Mouse (Mus musculus) thymus, postnatal 0 days (tissue): ENCODE results near the gene Tbc1d1. TPM values are rescaled to one million over a fixed set of nuclear protein-coding genes. Genes with fewer than 3 reads are reported as not detected.

Experiments used
- DNase-seq: peaks from one replicate; pipeline ENCODE4 v3.0.0-alpha.2; 2015; ENCODE audit warnings: low spot score
- polyA plus RNA-seq: library from polyadenylated mRNA; unstranded; fragments of >200 nt; fragmentation: Nextera tagmentation; extraction: Ambion mirVana; gene quantifications from 2 replicates; pipeline ENCODE4 v1.2.1, GENCODE M21; 2015

Gene Tbc1d1
- 16.4 and 18.5 TPM in 2 replicates for polyA plus RNA-seq

DNA sequence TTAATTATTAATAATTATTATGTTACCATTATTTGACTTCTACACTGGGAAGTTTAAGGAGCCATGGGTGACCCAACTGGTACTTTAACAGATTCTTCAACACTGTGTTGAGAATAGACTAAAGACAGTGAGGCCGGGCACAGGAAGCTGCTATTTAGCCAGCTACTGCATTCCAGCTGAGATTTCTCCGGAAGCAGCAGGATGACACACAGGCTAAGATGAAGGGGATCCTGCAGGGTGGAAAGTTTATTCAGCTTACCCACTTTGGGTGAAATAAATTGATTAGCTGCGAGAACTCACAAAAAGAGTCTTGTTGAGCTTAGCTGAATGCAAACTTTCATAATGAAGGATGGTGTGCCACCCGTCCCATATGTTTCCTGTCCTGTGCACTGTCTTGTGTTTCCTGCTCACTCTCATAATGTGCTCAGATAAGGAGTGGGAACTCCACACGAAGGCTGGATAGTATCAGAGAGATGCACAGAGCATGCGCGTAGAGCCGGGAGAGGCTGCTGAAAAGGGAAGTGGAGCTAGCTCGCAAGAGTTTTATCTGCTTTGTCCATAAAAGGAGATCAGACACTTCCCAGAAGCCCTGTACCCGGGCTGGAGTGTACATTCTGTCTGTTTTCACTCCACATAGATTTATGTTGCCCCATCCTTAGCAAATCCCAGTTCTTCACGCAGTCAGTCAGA lies at the start of gene Tbc1d1:
Gene Tbc1d1 (plus strand): TSS at position 445 of the 690 bp plus-strand sequence.
- DNase-seq, result peak; percentile 13

DNA sequence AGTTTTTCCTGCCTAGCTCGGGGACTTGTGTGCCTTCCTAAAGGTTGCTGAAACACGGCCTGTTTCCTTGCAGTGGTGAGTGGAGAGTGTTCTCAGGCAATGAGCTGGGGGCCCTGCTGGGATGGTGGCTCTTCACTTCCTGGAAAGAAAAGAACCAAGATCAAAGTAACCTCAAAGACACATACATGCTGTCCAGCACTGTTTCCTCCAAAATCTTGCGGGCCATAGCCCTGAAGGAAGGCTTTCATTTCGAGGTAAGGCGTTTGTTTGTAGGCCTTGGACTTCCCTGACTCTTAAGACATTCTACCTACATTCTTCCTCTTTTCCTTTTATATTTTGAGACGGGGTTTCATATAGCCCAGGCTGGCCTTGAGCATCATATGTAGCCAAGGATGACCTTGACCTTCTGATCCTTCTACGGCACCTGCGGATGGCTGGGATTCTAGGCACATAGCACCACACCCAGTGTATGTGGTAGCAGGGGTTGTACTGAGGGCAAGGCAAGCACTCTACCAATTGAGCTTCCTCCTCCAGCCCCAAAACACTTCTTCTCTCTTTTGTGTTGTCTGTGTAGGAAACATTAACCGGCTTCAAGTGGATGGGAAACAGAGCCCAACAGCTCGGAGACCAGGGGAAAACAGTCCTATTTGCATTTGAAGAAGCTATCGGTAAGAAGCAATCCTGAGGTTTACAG lies 48.4 kb upstream of the Tbc1d1 start:
- DNase-seq, result no peak

DNA sequence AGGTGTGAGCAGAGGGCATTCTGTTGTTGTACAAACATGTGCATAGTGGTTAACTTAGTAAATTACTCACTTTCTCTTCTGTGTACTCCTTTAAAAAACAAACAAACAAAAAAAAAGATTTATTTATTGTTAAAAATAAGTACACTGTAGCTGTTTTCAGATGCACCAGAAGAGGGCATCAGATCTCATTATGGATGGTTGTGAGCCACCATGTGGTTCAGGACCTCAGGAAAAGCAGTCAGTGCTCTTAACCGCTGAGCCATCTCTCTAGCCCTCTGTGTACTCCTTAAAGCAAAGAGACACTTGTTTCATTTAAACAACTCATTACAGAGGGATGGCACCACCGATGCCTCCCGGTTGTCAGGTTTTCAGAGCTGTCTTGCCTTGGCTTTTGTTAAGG lies 46.9 kb upstream of the Tbc1d1 start:
- DNase-seq, result no peak

DNA sequence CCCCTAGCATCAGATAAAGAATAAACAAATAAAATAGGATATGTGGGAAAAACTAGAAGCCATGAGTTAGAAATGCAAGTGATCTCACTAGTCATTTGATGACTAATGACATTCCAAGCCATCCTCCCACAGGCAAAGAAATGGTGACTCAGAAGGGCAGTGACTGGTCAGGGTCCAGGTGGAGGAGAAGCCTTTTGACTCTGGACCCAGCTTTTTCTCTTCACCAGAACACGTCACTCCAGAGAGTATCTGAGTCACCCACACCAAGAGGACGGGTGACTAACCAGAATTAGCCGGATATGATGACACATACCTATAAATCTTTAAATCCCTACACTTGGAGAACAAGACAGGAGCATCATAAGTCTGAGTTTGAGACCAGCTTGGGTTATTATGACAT lies 43.7 kb upstream of the Tbc1d1 start:
- DNase-seq, result no peak

DNA sequence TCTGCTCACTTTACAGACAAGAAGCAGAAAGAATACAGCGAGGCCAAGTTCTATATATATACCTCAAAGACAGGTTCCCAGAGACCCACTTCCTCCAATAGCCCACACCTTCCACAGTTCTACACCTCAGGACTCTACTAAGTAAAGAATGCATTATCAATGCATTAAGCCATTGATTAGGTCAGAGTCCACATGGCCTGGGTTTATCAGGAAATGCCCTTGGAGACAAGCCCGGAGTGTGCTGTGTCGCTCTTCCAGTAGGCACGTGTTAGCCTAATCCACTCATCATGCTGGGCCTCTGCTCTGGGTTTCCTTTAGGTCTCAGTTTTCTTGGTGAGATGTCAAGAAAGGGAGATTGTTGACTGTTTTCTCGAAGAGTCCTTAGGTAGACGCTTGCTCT lies 41.9 kb upstream of the Tbc1d1 start:
- DNase-seq, result no peak

DNA sequence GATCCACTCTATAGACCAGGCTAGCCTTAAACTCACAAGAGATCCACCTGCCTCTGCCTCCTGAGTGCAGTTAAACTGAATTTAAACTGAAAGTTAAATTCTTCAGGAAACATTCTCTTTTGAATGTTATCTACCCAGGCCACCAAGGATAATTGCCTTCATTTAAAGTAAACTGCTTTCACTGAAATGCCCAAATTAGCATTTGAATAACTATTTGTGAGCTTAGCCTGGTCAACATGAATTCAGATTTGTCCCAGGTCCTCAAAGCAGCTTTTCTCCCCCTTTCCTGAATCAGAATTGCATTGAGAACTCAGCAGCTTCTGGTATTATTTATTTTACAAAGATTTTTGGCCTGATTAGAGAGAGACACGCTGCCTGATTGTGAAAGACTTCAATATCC lies 38.9 kb upstream of the Tbc1d1 start:
- DNase-seq, result no peak

DNA sequence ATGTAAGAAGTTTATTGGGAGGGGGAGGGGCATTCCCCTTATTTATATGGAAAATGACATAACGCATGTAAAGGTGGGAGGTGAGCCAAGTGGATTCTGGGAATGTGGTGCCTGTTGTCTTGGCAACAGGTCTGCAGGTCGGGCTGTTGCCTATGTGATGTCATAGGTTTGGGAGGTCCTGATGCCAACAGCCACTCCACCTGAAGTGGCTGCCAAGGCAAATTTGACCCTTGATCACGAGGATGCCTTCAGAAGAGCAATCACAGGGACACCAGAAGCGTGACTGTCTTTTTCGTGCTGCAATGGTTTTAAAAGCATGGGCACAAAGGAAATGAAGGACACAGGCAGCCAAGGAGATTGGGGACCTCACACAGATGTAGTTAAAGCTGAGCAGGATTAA lies 30.3 kb upstream of the Tbc1d1 start:
- no peak for DNase-seq

DNA sequence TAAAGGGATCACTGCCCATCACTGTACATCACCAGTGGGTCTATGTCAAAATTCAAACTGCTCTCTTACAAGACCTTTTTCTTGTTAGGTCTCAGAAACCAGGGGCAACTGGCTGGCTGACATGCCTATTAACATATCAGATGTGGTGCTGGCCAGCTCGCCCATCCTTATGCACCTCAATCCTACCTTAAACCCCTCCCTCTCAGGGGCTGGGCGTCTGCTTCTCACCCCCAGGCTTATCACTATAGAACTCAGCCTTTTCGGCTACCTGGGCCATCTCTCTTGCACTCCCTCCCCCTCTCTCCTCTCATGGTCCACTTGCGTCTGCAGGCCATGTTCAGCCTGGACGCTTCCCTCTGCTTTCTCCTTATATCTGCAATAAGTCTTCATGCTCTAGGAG lies 24.6 kb upstream of the Tbc1d1 start:
- no peak for DNase-seq

DNA sequence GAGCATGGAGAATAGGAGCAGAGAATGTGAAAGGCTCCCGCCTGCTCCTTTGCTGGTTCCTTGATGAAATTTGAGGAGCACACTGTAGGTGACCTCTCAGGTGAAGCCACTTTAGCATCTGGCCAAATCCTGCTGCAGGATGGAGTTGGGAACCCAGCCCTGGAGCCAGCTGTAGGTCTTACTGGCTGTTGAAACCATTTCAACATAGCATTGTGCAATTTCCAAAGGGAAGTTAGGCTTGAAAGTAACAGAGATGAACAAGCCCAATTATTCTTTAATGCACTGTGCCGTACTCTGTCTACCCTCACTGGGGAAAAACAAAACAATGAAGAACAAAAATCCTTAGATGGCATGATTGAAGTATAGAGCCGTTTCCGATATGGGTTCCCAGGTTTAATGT lies 22.2 kb upstream of the Tbc1d1 start:
- DNase-seq, result no peak

DNA sequence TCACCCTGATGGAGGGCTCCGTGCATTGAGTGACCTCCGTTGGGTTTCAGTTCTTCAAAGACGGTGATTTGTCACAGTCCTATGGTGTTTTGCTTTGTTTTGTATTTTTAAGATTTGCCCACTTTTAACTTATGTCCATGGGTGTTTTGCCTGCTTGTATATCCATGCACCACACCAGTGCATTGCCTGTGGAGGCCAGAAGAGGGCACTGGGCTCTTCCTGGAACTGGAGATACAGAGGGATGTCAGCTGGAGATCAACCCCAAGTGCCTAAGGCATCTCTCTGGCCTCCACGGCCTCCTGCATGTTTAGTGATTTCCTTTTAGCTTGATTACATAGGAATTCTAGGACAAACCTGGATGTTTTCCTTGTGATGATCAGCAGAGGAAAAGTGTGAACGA lies 19.8 kb upstream of the Tbc1d1 start:
- DNase-seq, result peak; percentile 24

DNA sequence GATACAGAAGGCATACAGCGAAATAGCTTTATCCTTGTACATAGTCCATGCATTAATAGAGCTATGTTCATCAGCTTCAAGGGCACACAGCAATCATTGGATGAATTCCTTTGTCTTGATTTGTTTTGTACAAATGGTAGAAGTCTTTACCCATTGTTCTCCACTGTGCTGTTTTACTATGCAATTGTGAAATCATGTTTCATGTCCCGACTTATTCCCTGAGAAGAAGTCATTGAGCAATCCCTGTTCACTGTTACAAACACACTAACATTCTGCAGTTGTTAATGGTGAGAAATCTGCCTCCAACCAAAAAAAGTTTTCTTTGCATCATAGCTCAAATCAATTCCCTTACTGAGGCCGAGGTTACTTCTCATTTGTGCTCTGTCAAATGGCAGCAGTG lies 15.9 kb upstream of the Tbc1d1 start:
- no peak for DNase-seq

DNA sequence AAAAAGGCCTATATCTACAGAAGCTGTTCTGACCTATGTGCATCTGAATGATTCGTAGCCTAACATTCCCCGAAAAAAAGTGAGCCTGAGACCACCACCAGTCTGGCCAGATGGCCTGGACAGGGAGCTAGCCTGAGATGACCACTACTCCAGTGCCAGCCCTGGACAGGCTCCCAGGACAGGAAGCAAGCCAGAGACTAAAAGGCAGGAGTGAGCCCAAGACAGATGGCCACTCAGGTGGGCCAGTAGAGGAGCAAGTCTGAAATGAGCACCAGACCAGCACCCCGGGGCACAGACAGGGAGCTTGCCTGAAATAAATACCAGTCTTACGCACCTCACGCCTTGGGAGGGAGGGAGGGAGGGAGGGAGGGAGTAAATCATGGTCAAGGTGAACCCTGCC lies 11.8 kb upstream of the Tbc1d1 start:
- no peak for DNase-seq

DNA sequence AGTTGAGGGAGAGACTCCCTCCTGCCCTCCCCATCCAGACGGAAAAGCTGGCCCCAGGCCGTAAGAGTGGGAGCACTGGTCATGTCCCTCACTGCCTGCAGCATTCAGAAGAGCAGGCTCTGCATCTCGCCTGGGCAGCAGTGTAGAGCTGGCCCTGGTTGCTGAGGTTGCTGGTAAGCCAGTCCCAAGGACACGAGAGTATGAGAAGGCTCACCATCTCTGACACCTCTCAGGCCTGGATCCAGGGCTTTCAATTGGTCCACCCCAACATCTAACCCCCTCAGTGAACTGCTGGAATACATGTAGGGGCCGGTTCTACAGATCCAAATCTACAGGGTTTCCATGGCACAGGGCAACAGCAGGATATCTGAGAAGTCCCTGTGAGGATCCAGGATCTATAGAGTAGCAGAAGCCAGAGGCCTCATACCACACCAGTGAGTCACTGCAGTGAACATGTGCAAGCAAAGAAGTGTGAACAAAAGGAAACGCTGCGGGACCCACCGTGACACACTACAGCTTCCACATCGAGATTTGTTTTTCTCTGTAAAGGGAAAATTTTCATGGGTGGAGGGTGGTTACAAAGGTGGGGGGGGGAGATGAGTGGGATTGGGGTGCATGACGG lies 9.6 kb upstream of the Tbc1d1 start:
- DNase-seq, result no peak

DNA sequence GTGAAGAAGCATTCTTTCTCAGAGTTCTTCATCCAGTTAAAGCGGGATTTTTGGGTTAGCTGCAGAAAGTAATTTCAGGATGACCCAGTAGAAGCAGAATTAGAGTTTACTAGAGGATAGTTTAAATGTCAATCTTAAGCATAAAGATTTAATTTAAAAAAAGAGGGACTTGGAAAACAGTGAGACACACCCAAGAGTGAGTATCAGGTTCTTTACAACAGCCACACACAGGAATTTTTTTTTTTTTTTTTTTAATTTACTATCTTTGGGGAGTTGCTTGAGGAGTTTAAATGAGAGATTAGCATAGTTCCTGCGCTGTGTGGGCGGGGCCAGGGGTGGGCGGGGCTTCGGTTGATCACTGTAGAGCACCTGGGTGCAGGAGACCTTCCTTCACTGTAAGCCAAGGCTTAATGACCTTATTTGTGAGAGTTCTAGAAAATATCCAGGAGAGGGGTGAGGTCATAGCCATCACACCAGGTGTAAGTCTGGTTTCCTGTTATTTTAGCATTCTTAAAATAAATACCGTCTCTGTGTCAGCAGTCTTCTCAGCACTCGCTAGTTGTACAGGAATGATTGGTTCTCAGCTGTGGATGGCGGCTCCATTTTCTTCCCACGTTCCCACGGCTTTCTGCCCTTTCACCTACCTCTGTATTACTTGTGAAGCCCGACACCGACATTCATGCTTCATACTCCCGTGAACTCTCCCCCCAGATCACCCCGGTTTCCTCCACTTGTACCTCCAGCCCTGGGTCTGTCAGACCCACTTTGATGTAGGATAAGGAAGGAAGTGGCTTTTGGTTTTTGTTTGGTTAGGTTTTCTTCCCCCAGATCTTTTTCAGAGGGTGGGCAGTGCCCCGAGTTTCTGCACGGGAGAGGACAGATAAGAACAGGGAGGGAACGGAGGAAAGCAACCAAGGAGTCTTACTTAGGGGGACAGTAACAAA lies 6.6 kb upstream of the Tbc1d1 start:
- peak; percentile 76 for DNase-seq

DNA sequence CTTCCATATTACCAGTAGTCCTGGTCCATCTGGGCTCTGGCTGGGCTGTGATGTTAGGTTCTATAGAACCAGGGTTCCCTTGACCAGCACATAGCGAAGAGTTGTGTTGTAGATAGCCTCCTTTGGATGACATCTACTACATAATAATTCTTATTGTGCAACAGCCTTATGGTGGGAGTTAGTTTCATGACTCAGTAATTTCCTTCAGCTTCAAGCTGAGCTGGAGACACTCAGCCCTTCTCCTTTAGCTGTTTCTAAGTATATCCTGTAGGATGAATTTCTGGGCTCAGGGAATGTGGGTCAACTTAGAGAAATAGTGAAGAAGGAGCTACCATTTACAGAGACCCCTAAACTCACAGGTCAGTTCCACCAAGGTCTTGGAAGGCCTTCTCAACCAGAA lies 2.8 kb upstream of the Tbc1d1 start:
- no peak for DNase-seq

DNA sequence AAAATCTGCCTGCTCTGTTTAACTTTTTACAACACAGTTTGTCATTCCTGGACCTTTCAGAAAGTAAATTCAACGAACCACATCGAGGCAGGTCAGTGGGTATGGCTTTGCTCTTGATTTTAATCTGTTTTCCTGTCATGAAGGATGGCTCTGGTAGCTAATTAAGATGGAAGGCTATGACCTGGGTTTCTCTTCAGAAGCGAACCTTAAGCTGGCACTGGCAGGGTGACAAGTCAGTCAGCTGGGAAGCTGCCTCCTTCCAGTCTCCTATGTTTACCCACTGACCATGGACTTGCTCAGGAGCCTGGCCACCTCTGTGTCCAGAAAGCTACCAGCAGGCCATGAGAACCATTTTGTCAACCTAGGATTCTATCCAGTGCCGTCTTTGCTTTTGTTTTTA lies 474 bp downstream of the Tbc1d1 start:
- no peak for DNase-seq

DNA sequence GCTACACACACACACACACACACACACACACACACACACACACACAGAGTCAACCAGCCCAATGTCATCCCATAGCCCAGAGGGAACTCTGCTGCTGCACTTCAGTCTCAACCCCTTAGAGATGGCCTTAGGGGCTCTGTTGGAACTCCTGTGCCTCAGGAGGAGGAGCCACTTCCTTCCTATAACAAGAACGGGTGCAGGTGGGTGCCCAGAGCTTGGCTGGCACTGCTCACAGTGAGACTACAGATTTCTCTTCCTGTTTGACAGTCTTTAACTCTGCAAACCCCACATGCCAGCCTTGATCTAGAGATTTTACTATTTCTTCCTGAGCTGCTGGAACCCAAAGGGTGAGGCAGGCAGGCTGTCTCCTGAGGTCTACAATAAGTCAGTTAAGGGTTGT lies 1.8 kb downstream of the Tbc1d1 start:
- peak; percentile 77 for DNase-seq

DNA sequence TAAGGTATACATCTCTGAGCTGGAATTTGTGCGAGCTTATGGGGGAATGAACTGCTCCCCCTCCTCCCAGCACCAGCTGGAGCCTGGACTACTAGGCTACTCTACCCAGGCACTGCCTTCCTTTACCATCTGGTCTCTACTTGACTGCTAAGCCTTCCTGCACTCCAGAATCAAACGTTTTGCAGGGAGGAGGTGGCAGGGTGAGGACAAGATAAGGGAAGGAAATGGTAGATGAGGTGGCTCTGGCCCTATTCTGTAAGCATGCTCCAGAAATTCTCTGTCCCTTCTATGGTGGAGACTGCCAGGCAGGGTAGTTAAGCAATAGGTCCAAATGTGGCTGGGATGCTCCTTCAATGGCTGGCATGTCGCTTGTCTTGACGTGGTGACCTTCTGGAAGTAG lies 2.4 kb downstream of the Tbc1d1 start:
- no peak for DNase-seq

DNA sequence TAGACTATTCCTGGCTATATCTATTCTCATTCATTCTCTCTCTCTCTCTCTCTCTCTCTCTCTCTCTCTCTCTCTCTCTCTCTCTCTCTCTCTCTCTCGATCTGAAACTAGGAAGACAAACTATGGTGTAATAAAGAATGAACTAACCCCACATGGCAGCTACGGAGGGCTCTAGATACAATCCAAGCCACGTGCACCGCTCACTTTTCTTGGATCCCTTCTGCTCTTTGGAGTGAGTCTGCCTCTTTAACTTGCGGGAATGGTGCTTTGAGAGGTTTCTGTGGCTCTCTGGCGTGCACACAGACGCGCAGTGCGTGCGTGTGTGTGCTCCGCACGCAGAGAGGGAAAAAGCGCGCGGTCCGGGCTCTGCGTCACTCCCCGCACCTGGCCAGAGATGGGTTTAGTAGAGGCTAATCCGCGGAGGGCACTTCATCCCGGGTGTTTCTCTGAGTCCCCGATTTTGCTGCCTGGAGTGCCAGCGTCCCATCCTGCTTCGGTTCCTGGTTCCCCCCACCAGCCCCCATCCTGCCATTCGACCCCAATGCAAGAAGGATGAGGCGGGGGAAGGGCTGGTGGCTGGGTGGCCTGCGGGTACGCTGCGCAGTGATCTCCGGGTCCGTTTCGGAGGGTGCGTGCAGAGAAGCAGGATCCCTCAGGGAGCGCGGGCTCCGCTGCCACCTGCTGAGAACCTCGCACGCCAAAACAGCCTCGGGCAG lies 3.1 kb downstream of the Tbc1d1 start:
- DNase-seq, result peak; percentile 34

DNA sequence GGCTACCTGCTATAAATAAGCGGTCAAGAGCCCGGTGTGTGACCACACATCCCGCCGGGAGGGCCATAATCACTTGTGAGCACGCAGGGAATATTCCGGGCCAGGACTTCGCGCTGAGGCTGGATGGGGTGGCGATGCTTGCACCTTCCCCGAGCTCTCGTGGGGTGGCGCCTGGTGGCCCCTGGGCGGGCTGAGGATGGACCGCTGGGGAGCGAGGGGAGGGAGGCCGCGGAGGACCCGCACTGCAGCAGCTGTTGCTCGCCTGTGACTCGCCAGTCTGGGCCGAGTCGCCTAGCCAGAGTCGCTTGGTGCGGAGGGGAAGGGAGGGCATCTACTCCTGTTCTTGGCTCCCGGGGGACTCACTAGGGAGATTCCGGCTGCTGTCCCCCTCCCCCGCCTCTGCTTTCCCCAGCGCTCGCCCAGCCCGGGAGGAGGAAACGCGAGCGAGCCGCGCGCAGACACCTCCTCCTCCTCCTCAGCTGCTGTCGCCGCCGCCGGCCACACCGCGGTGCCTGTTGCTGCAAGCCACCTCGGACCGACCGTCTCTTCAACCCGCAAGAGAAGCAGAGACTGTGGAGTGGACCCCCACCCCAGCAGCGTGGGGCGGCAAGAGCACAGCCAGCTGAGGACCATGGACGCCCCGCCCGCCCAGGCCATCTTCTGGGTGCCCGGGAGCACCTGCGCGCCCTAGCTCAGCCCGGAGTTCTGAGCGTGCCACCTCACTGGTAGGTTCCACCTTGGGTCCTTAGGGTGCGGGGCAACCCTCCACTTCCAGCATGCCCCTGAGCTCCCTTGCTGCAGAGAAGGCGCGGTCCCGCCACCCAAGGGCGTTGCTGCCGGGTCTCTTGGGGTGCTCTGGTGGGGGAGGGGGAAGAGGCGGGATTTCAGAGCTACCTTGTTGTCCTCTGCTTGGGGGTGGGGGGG lies 3.9 kb downstream of the Tbc1d1 start:
- DNase-seq, result peak; percentile 55
